Mouse (Mus musculus) stomach, embryonic 16.5 days (tissue): ENCODE measurements around the gene Palm3. TPM values are rescaled to one million over a fixed set of nuclear protein-coding genes. Genes with fewer than 3 reads are reported as not detected.

ENCODE experiments used
- ATAC-seq: fragments of 200-750 bp; cut with Nextera tagmentation; 2 replicates; pipeline ENCODE4 v1.8.0; 2017; ENCODE audit warnings: moderate number of reproducible peaks, moderate TSS enrichment; ENCODE audit not compliant: insufficient read depth, low FRiP score
- H3K27ac ChIP-seq: fragments of 300-500 bp; sonication (generic); 2 replicates; pipeline ENCODE4 v1.5.1; 2014; ENCODE audit warnings: low read length
- H3K27me3 ChIP-seq: fragments of 300-500 bp; sonication (generic); 2 replicates; pipeline ENCODE4 v1.6.1; 2014; ENCODE audit warnings: low read length, control low read depth, mixed read lengths; ENCODE audit not compliant: control insufficient read depth, insufficient read depth
- H3K36me3 ChIP-seq: fragments of 300-500 bp; sonication (generic); 2 replicates; pipeline ENCODE4 v1.6.1; 2014; ENCODE audit warnings: low read length; ENCODE audit not compliant: control insufficient read depth, insufficient read depth
- H3K4me1 ChIP-seq: fragments of 300-500 bp; sonication (generic); 2 replicates; pipeline ENCODE4 v1.6.1; 2014; ENCODE audit warnings: low read length, control low read depth, mixed read lengths; ENCODE audit not compliant: control insufficient read depth, insufficient read depth
- H3K4me2 ChIP-seq: fragments of 300-500 bp; sonication (generic); 2 replicates; pipeline ENCODE4 v1.6.1; 2014; ENCODE audit warnings: low read depth, low read length, mixed read lengths
- H3K4me3 ChIP-seq: fragments of 300-500 bp; sonication (generic); replicated peaks from 2 replicates; pipeline ENCODE4 v1.5.1; 2014; ENCODE audit warnings: mild to moderate bottlenecking, low read length
- H3K9ac ChIP-seq: fragments of 300-500 bp; sonication (generic); 2 replicates; pipeline ENCODE4 v1.6.1; 2014; ENCODE audit warnings: low read length
- H3K9me3 ChIP-seq: fragments of 300-500 bp; sonication (generic); replicated peaks from 2 replicates; pipeline ENCODE4 v1.6.1; 2016; ENCODE audit warnings: low read length, control low read depth; ENCODE audit not compliant: control insufficient read depth
- WGBS: fragments of 180-500 bp; shearing (Covaris S2); extraction: QIAGEN DNeasy Blood & Tissue Kit; methylation state at CpG from one replicate; pipeline ENCODE4 v1.1.7; 2014; 5-methylcytosine and 5-hydroxymethylcytosine counted together
- microRNA counts: library from miRNA; unstranded; fragments of <30 nt; microRNA quantifications from one replicate; lab custom pipeline; 2016
- microRNA-seq: library from miRNA; unstranded; fragments of <30 nt; microRNA quantifications from one replicate; pipeline ENCODE4, GENCODE M21; 2016
- polyA plus RNA-seq: library from polyadenylated mRNA; unstranded; fragments of >200 nt; fragmentation: Nextera tagmentation; extraction: Ambion mirVana; gene quantifications from 2 replicates; pipeline ENCODE4 v1.2.1, GENCODE M21; 2015

The Palm3 gene
- polyA plus RNA-seq, 1 experiment from 2014 or later: 4.1 TPM

GRCm38 (mm10) chr8:84072321-84072720, 51.0 kb downstream of the Palm3 start:
- Histone ChIP-seq H3K9ac (no peak overlapping the region), H3K36me3 (no peaks in the 10 kb centered on the region), H3K9me3 (no peaks in the 10 kb centered on the region), H3K27me3 (no peaks in the 10 kb centered on the region), H3K4me1 (peaks cover 38% of the 10 kb centered on the region), H3K4me3 (no peak overlapping the region), H3K4me2 (no peak overlapping the region), H3K27ac (no peak overlapping the region)
- WGBS: 89% methylated on average over 10 of the region's 10 CpGs
- ATAC-seq: no peak

DNA sequence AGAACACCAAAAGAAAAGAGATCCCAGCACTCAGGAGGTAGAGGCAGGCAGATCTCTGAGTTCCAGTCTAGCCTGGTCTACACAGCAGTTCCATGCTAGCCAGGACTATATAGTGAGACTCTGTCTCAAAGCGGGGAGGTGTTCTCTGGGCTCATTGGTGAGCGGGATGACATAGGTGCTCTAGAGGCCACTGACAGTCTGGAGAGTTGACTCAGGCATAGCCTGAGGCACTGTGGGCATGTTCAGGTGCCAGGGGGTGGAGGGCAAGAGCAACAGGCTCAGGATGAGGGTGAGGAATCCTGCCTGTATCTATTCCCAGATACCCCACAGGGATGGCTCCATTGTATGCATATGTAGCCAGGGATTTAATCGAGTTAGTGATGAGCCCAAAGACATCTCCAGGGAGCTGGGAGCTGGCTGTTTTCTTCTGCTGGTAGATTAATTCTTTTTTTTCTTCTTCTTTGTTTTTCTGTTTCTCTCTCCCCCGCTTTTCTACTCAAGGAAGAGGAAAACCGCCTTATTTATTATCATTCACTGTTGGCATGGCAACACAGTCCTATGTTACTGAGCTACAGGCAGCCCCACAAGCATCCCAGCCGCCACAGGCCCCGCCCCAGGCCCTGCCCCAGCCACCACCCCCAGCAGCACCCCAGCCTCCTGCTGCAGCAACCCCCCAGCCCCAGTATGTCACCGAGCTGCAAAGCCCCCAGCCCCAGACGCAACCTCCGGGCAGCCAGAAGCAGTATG, 52.1 kb downstream of the Palm3 start:
- Histone ChIP-seq H3K9me3 (no peaks in the 10 kb centered on the region), H3K4me2 (no peak overlapping the region), H3K36me3 (no peaks in the 10 kb centered on the region), H3K27ac (no peak overlapping the region), H3K4me3 (no peak overlapping the region), H3K4me1 (peaks cover 27% of the 10 kb centered on the region), H3K27me3 (no peaks in the 10 kb centered on the region), H3K9ac (no peak overlapping the region)
- 57% methylated on average over 9 of the region's 10 CpGs for WGBS
- no peak for ATAC-seq

- H3K4me1 ChIP-seq: no peaks in the 10 kb centered on the region
- H3K9me3 ChIP-seq: no peaks in the 10 kb centered on the region
- H3K9ac ChIP-seq: no peak overlapping the region
- no peak overlapping the region for H3K27ac ChIP-seq
- WGBS: 81% methylated on average over 1 of the region's 1 CpGs
- H3K27me3 ChIP-seq: no peaks in the 10 kb centered on the region
- ATAC-seq: no peak
- H3K4me2 ChIP-seq: no peak overlapping the region
- H3K36me3 ChIP-seq: peaks cover 10% of the 10 kb centered on the region; the same call in 1 of the 2 replicates
- no peak overlapping the region for H3K4me3 ChIP-seq
These were observed 55.1 kb downstream of the Palm3 start for GRCm38 (mm10) chr8:84076412-84076811.

DNA sequence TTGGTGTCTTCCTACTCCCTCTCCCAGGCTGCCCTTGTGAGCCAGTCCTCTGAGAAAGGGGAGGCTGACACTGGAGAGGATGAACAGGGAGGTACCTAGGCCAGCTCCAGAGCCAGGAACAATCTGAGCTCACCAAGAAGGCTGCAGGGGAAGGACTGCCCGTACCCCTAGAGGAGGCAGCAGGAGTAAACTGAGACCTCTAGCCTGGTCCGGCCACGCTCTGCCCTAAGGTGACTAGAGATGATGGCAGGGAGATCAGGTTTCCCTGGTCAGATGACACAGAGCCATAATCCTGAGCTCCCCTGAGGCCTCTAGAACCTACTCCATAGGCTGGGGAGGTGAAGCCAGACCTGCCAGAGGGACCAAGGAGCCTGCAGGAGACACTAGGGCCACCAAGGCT, 55.6 kb downstream of the Palm3 start:
- Histone ChIP-seq H3K27me3 (no peaks in the 10 kb centered on the region), H3K9me3 (no peaks in the 10 kb centered on the region), H3K36me3 (peaks cover 10% of the 10 kb centered on the region; the same call in 1 of the 2 replicates), H3K4me1 (no peaks in the 10 kb centered on the region), H3K4me3 (no peak overlapping the region), H3K4me2 (no peak overlapping the region), H3K27ac (no peak overlapping the region), H3K9ac (no peak overlapping the region)
- ATAC-seq: no peak
- 77% methylated on average over 3 of the region's 3 CpGs for WGBS

DNA sequence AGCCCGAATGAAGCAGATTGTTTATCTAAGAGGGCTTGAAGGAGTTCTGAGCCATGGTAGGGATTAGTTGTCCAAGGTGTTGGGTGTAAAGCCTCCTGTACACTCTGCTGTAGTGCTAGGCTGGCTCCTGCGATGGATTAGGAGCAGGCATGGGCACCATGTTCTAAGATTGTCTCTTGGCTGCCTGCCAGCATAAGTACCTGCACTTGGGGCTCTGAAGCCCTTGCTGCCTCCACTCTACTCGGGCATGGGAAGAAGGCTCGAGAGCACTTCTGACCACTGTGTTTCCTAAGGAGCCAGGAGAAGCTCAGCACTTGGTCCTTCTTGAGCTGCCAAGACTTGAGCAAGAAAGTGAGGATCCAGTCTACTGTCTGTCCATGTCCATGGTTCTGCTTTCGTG, 57.9 kb downstream of the Palm3 start:
- Histone ChIP-seq H3K4me3 (no peak overlapping the region), H3K27me3 (no peaks in the 10 kb centered on the region), H3K4me2 (no peak overlapping the region), H3K9ac (no peak overlapping the region), H3K9me3 (no peaks in the 10 kb centered on the region), H3K27ac (no peak overlapping the region), H3K36me3 (peaks cover 10% of the 10 kb centered on the region; the same call in 1 of the 2 replicates), H3K4me1 (no peaks in the 10 kb centered on the region)
- 67% methylated on average over 5 of the region's 5 CpGs for WGBS
- no peak for ATAC-seq

MicroRNAs encoded within 50 kb of the gene (microRNA counts, 519-probe panel; counts per million panel counts)
- microRNA mmu-miR-1199 (lab: Ali Mortazavi, UCI): not detected

Small RNA genes within 50 kb of the gene (microRNA-seq; reads per million reads assigned to microRNA genes)
- gene Mir1199 (0.50 reads per million), gene Mir8111 (2.2 reads per million, percentile 9 among the genes with 10 or more reads in this experiment)

Other genes starting within 250 kb of the Palm3 start
- 12.6 and 13.2 TPM in 2 replicates for gene Adgrl1, start 121.4 kb upstream of the Palm3 start, polyA plus RNA-seq
- 0.39 and 0.67 TPM in 2 replicates for gene Gm10644, start 66.3 kb upstream of the Palm3 start, polyA plus RNA-seq
- 49.4 and 53.1 TPM in 2 replicates for gene Asf1b, start 66.0 kb upstream of the Palm3 start, polyA plus RNA-seq
- gene Prkaca, start 48.5 kb upstream of the Palm3 start, polyA plus RNA-seq: 49.5 and 79.8 TPM in 2 replicates
- 6.6 and 7.4 TPM in 2 replicates for gene Samd1, start 23.8 kb upstream of the Palm3 start, polyA plus RNA-seq
- 0.58 and 0.71 TPM in 2 replicates for gene 1700067K01Rik, start 20.0 kb upstream of the Palm3 start, polyA plus RNA-seq
- gene 2210011C24Rik, start 9.3 kb upstream of the Palm3 start, polyA plus RNA-seq: 0.50 and 0.80 TPM in 2 replicates
- 1.3 and 1.5 TPM in 2 replicates for gene Il27ra, start 21.1 kb downstream of the Palm3 start, polyA plus RNA-seq
- gene Rln3, start 23.5 kb downstream of the Palm3 start, polyA plus RNA-seq: 0.22 TPM in 1 of 2 replicates, not detected in the other
- gene Gm10643, start 43.7 kb downstream of the Palm3 start, polyA plus RNA-seq: 1.4 and 1.5 TPM in 2 replicates
- gene Rfx1, start 45.4 kb downstream of the Palm3 start, polyA plus RNA-seq: 6.1 and 6.3 TPM in 2 replicates
- gene Dcaf15, start 83.3 kb downstream of the Palm3 start, polyA plus RNA-seq: 6.4 and 7.5 TPM in 2 replicates
- 0.25 and 0.26 TPM in 2 replicates for gene Podnl1, start 104.5 kb downstream of the Palm3 start, polyA plus RNA-seq
- gene Cc2d1a, start 126.5 kb downstream of the Palm3 start, polyA plus RNA-seq: 25.5 and 25.7 TPM in 2 replicates
- 1.0 and 1.1 TPM in 2 replicates for gene 4930432K21Rik, start 126.6 kb downstream of the Palm3 start, polyA plus RNA-seq
- 1.3 TPM in 1 of 2 replicates, not detected in the other for gene Nanos3, start 163.7 kb downstream of the Palm3 start, polyA plus RNA-seq
- 9.7 and 10.5 TPM in 2 replicates for gene Zswim4, start 215.6 kb downstream of the Palm3 start, polyA plus RNA-seq
- 271 and 289 TPM in 2 replicates for gene D8Ertd738e, start 228.2 kb downstream of the Palm3 start, polyA plus RNA-seq
- 49.2 and 55.0 TPM in 2 replicates for gene Mri1, start 235.9 kb downstream of the Palm3 start, polyA plus RNA-seq
- gene Ccdc130, start 248.9 kb downstream of the Palm3 start, polyA plus RNA-seq: 18.8 and 19.0 TPM in 2 replicates